Mouse (Mus musculus) embryonic fibroblast, embryonic 13.5 days (primary cell): Measurements from ENCODE around the gene Mpzl1. TPM values are rescaled to one million over a fixed set of nuclear protein-coding genes. Genes with fewer than 3 reads are reported as not detected.

Experiments used
- H3K27ac ChIP-seq: 2 replicates; pipeline ENCODE4 v1.5.1; 2012; ENCODE audit warnings: low read length, control low read depth, inconsistent platforms; ENCODE audit not compliant: insufficient read depth
- H3K4me1 ChIP-seq: 2 replicates; pipeline ENCODE4 v1.6.1; 2011; ENCODE audit warnings: low read length; ENCODE audit not compliant: control insufficient read depth, insufficient read depth
- H3K4me3 ChIP-seq: 2 replicates; pipeline ENCODE4 v1.5.1; 2011; ENCODE audit warnings: mild to moderate bottlenecking, control low read depth, low read length; ENCODE audit not compliant: insufficient read depth
- CTCF ChIP-seq: IDR thresholded peaks from 2 replicates; pipeline ENCODE4 v1.5.1; 2011; ENCODE audit warnings: mild to moderate bottlenecking, control low read depth, low read length, moderate library complexity, borderline replicate concordance; ENCODE audit not compliant: insufficient read depth
- POLR2A ChIP-seq: IDR thresholded peaks from 2 replicates; pipeline ENCODE4 v1.6.1; 2011; ENCODE audit warnings: low read depth, mild to moderate bottlenecking, control low read depth, low read length, moderate library complexity
- polyA plus RNA-seq: library from polyadenylated mRNA; stranded (reverse); fragments of >200 nt; gene quantifications from 2 replicates; pipeline ENCODE4 v1.2.4, GENCODE M21; 2011; ENCODE audit warnings: low read depth; ENCODE audit not compliant: missing spikeins, insufficient read length

The Mpzl1 gene
- polyA plus RNA-seq, 1 experiment, result 89.6 TPM

- Histone ChIP-seq H3K27ac (no peak overlapping the region), H3K4me1 (0 out of 2 replicates have a peak, but pooled peaks cover 3% of the 10 kb centered on the region), H3K4me3 (no peak overlapping the region)
- TF ChIP-seq CTCF, result no peak
- no peak for TF ChIP-seq POLR2A
Measured at GRCm38 (mm10) chr1:165625058-165625457, 9.3 kb downstream of the Mpzl1 start.

- H3K4me1 ChIP-seq, result peaks cover 3% of the 10 kb centered on the region; the same call in 1 of the 2 replicates
- H3K4me3 ChIP-seq, result no peak overlapping the region
- H3K27ac ChIP-seq, result no peak overlapping the region
- no peak for TF ChIP-seq POLR2A
Measured at GRCm38 (mm10) chr1:165618201-165618624, 16.1 kb downstream of the Mpzl1 start.

GRCm38 (mm10) chr1:165617166-165617891, 17.0 kb downstream of the Mpzl1 start:
- Histone ChIP-seq H3K27ac (peak overlapping the region; percentile 27; the same call in 1 of the 2 replicates), H3K4me3 (no peak overlapping the region), H3K4me1 (peaks cover 3% of the 10 kb centered on the region; the same call in 1 of the 2 replicates)
- no peak for TF ChIP-seq POLR2A

GRCm38 (mm10) chr1:165616652-165617051, 17.7 kb downstream of the Mpzl1 start:
- TF ChIP-seq CTCF, result no peak
- TF ChIP-seq POLR2A, result no peak
- H3K4me1 ChIP-seq, result peaks cover 3% of the 10 kb centered on the region; the same call in 1 of the 2 replicates
- H3K4me3 ChIP-seq, result no peak overlapping the region
- no peak overlapping the region for H3K27ac ChIP-seq

- H3K4me3 ChIP-seq, result no peak overlapping the region
- peaks cover 3% of the 10 kb centered on the region; the same call in 1 of the 2 replicates for H3K4me1 ChIP-seq
- TF ChIP-seq POLR2A, result no peak
- TF ChIP-seq CTCF, result no peak
- H3K27ac ChIP-seq, result no peak overlapping the region
Measured at GRCm38 (mm10) chr1:165614793-165615192, 19.5 kb downstream of the Mpzl1 start.

GRCm38 (mm10) chr1:165613926-165614325, 20.4 kb downstream of the Mpzl1 start:
- H3K4me1 ChIP-seq, result peaks cover 3% of the 10 kb centered on the region; the same call in 1 of the 2 replicates
- no peak overlapping the region for H3K27ac ChIP-seq
- TF ChIP-seq CTCF (no peak), POLR2A (no peak)
- no peak overlapping the region for H3K4me3 ChIP-seq

- H3K4me1 ChIP-seq, result peaks cover 3% of the 10 kb centered on the region; the same call in 1 of the 2 replicates
- no peak for TF ChIP-seq POLR2A
- no peak for TF ChIP-seq CTCF
- no peak overlapping the region for H3K27ac ChIP-seq
- no peak overlapping the region for H3K4me3 ChIP-seq
Measured at GRCm38 (mm10) chr1:165612714-165613113, 21.6 kb downstream of the Mpzl1 start.

- Histone ChIP-seq H3K4me3 (no peak overlapping the region), H3K4me1 (no peaks in the 10 kb centered on the region), H3K27ac (no peak overlapping the region)
- TF ChIP-seq CTCF, result no peak
- no peak for TF ChIP-seq POLR2A
Measured at GRCm38 (mm10) chr1:165610321-165610999, 23.9 kb downstream of the Mpzl1 start.

- TF ChIP-seq CTCF (no peak), POLR2A (no peak)
- no peak overlapping the region for H3K4me3 ChIP-seq
- no peak overlapping the region for H3K27ac ChIP-seq
- no peaks in the 10 kb centered on the region for H3K4me1 ChIP-seq
Measured at GRCm38 (mm10) chr1:165609495-165610320, 24.6 kb downstream of the Mpzl1 start.
